Mouse (Mus musculus) adrenal gland, postnatal 36 days (tissue): ENCODE data around the gene Vmn2r37. TPM values are rescaled to one million over a fixed set of nuclear protein-coding genes. Genes with fewer than 3 reads are reported as not detected.
"Not testable (repeated sequence)": the region's sequence is repeated elsewhere in the genome, so short reads cannot be mapped to it uniquely, and the experiment has no call there.

Source experiments
- DNase-seq, 2 experiments: peaks; one replicate each; pipeline ENCODE4 v3.0.0; 2021; ENCODE audit warnings: mixed read lengths in 1 of 2
- long read RNA-seq, 2 experiments: library from polyadenylated mRNA; stranded (forward); transcript quantifications; one replicate each; pipeline ENCODE4 v2.0.0; 2021; ENCODE audit warnings: borderline sequencing depth in 2 of 2
- total RNA-seq, 2 experiments: library from RNA; stranded (reverse); gene quantifications; 2 replicates each; pipeline ENCODE4 v1.2.3; 2021

Vmn2r37 gene
- total RNA-seq, result not detected
- long read RNA-seq, experiment 1, result 0 reads
- long read RNA-seq, experiment 2, result 0 reads

- DNase-seq, result not testable (repeated sequence)
Measured at GRCm38 (mm10) chr7:9223553-9223952, at the start of gene Vmn2r37. Gene Vmn2r37 (minus strand): TSS chr7:9223653.

Other genes starting within 250 kb of the Vmn2r37 start
- gene Vmn2r39, start 192.9 kb downstream of the Vmn2r37 start, total RNA-seq, result not detected
- not detected for gene Vmn2r38, start 125.8 kb downstream of the Vmn2r37 start, total RNA-seq